ENCODE assay signal across 9 mouse cellular contexts in the genomic region with DNA sequence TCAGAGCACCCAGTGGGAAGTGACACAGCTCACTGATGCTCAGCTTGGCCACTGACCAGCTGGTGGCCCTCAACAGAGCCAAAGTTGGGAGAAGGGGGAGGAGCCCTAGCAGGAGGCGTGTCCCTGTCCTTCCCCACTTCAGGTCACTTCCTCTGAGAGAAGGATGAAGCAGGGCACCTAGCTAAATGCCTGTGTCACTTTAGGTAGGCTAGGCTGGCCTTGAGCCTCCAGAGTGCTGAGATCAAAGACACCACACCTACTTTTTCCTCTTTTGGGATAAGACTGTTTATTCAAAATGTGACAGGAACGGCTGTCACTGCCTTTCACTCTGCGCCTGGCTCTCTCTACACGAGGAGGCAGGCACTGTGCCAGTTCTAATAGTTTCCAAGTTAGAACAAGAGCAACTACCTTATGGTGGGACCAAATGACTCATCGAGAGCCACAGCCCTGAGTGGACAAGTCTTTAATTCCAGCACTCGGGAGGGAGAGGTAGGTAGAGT. TPM values are rescaled to one million over a fixed set of nuclear protein-coding genes. Genes with fewer than 3 reads are reported as not detected.
A peak's percentile ranks its signal among the peaks of the same experiment; 100 is the strongest.
DNase-seq lines count a peak whose midpoint lies in the region; ATAC-seq and TF ChIP-seq lines count a peak whose summit lies in the region.
"Had no signal": no experiment of that assay in that cellular context is flagged by ENCODE, and none has a peak within 500 bp of the region (broad histone marks: within the 10 kb centered on the region; RNA-seq: fewer than 3 reads in every experiment).

No protein-coding gene starts in this region.

- DNase-seq in liver: no peak
- peak; percentile 62 for DNase-seq in layer of hippocampus, adult 9-11 months
- peak; percentile 71 for DNase-seq in stomach, postnatal 0 days (ENCODE audit: low spot score)
- no peak for DNase-seq in thymus, postnatal 0 days (ENCODE audit: low spot score)
- no peak for DNase-seq in right cerebral cortex, postnatal 4 days
- DNase-seq in cerebellum, postnatal 25 days: no peak

- 0 out of 2 replicates have a peak, but pooled peaks have one; percentile 6 for ATAC-seq in liver, embryonic 12.5 days
- peak; percentile 73 for ATAC-seq in heart, embryonic 16.5 days (replicated peaks; ENCODE audit: extremely low read depth, insufficient read depth, low FRiP score)
- ATAC-seq in stomach, postnatal 0 days (ENCODE audit: low FRiP score, low TSS enrichment): peak; percentile 21

- H3K9ac ChIP-seq in liver, embryonic 12.5 days: no peak overlapping the region
- peak overlapping the region; percentile 43; the same call in 1 of the 2 replicates for H3K9ac ChIP-seq in heart, embryonic 16.5 days (ENCODE audit: low read length)
- no peak overlapping the region for H3K9ac ChIP-seq in stomach, postnatal 0 days (ENCODE audit: low read length)

- H3K27ac ChIP-seq in liver, embryonic 12.5 days: no peak overlapping the region
- H3K27ac ChIP-seq in heart, embryonic 16.5 days (ENCODE audit: low read length): peak overlapping the region; percentile 89
- H3K27ac ChIP-seq in stomach, postnatal 0 days (replicated peaks): peak overlapping the region; percentile 82

- TF ChIP-seq CTCF in stomach, postnatal 0 days (IDR thresholded peaks at IDR 0.05; ENCODE audit: low read depth): no peak

- H3K9me3 ChIP-seq in liver, embryonic 12.5 days (replicated peaks): no peaks in the 10 kb centered on the region
- no peaks in the 10 kb centered on the region for H3K9me3 ChIP-seq in heart, embryonic 16.5 days (replicated peaks; ENCODE audit: control insufficient read depth, low read length)
- no peaks in the 10 kb centered on the region for H3K9me3 ChIP-seq in stomach, postnatal 0 days (ENCODE audit: control insufficient read depth, low read length)
- H3K9me3 ChIP-seq: limb, embryonic 13.5 days had no signal

- peaks cover 27% of the 10 kb centered on the region for H3K4me1 ChIP-seq in liver, embryonic 12.5 days
- H3K4me1 ChIP-seq in heart, embryonic 16.5 days (ENCODE audit: control insufficient read depth, insufficient read depth, low read length): peaks cover 17% of the 10 kb centered on the region
- 0 out of 2 replicates have a peak, but pooled peaks cover 3% of the 10 kb centered on the region for H3K4me1 ChIP-seq in stomach, postnatal 0 days (replicated peaks; ENCODE audit: control insufficient read depth, insufficient read depth)
- H3K4me1 ChIP-seq: limb, embryonic 13.5 days had no signal

- H3K27me3 ChIP-seq in liver, embryonic 12.5 days (replicated peaks): no peaks in the 10 kb centered on the region
- no peaks in the 10 kb centered on the region for H3K27me3 ChIP-seq in heart, embryonic 16.5 days (ENCODE audit: control insufficient read depth, insufficient read depth, low read length)
- no peaks in the 10 kb centered on the region for H3K27me3 ChIP-seq in stomach, postnatal 0 days (ENCODE audit: control insufficient read depth, insufficient read depth, low read length)
- H3K27me3 ChIP-seq: limb, embryonic 13.5 days had no signal

- peaks cover 65% of the 10 kb centered on the region for H3K36me3 ChIP-seq in liver, embryonic 12.5 days
- peaks cover 25% of the 10 kb centered on the region for H3K36me3 ChIP-seq in heart, embryonic 16.5 days (ENCODE audit: control insufficient read depth, insufficient read depth)
- H3K36me3 ChIP-seq in stomach, postnatal 0 days (ENCODE audit: control insufficient read depth, insufficient read depth, low read length): peaks cover 10% of the 10 kb centered on the region

- 80% methylated on average over 6 of the region's 6 CpGs for WGBS in liver, embryonic 12.5 days (ENCODE audit: insufficient replicate concordance)
- WGBS in heart, embryonic 16.5 days: 22% methylated on average over 6 of the region's 6 CpGs
- 22% methylated on average over 6 of the region's 6 CpGs for WGBS in stomach, postnatal 0 days

- no peak for TF ChIP-seq EP300 in stomach, postnatal 0 days (optimal IDR thresholded peaks at IDR 0.05)

- no peak overlapping the region for H3K4me3 ChIP-seq in liver, embryonic 12.5 days
- H3K4me3 ChIP-seq in heart, embryonic 16.5 days (ENCODE audit: low read length): no peak overlapping the region
- H3K4me3 ChIP-seq in stomach, postnatal 0 days (ENCODE audit: low read depth, low read length): no peak overlapping the region
- H3K4me3 ChIP-seq: limb, embryonic 13.5 days had no signal

- no peak overlapping the region for H3K4me2 ChIP-seq in liver, embryonic 12.5 days
- 0 out of 2 replicates have a peak overlapping the region, but pooled peaks have one; percentile 4 for H3K4me2 ChIP-seq in heart, embryonic 16.5 days (ENCODE audit: low read depth, low read length)
- H3K4me2 ChIP-seq in stomach, postnatal 0 days (replicated peaks; ENCODE audit: low read depth): no peak overlapping the region
- H3K4me2 ChIP-seq: limb, embryonic 13.5 days had no signal

RNA-seq across cellular contexts. Expression of a gene that starts 9.7 kb away (rescaled TPM):
- 165 and 166 TPM in 2 replicates for polyA plus RNA-seq in liver, embryonic 12.5 days (2016; fragmentation: Nextera tagmentation; extraction: Ambion mirVana)
- polyA plus RNA-seq in heart, embryonic 16.5 days (2015; fragmentation: Nextera tagmentation; extraction: Ambion mirVana): 260 and 301 TPM in 2 replicates
- polyA plus RNA-seq in stomach, postnatal 0 days (2015; fragmentation: Nextera tagmentation; extraction: Ambion mirVana): 216 and 227 TPM in 2 replicates
- 133 and 138 TPM in 2 replicates for polyA plus RNA-seq in thymus, postnatal 0 days (2015; fragmentation: Nextera tagmentation; extraction: Ambion mirVana)

RNA-seq across cellular contexts. Expression of a gene that starts 9.8 kb away (rescaled TPM):
- polyA plus RNA-seq in liver, embryonic 12.5 days (2016; fragmentation: Nextera tagmentation; extraction: Ambion mirVana): 325 and 336 TPM in 2 replicates
- 262 and 283 TPM in 2 replicates for polyA plus RNA-seq in heart, embryonic 16.5 days (2015; fragmentation: Nextera tagmentation; extraction: Ambion mirVana)
- 294 and 295 TPM in 2 replicates for polyA plus RNA-seq in stomach, postnatal 0 days (2015; fragmentation: Nextera tagmentation; extraction: Ambion mirVana)
- 497 and 515 TPM in 2 replicates for polyA plus RNA-seq in thymus, postnatal 0 days (2015; fragmentation: Nextera tagmentation; extraction: Ambion mirVana)

RNA-seq across cellular contexts. Expression of a gene that starts 10.0 kb away (rescaled TPM):
- polyA plus RNA-seq in liver, embryonic 12.5 days (2016; fragmentation: Nextera tagmentation; extraction: Ambion mirVana): 33.3 and 35.0 TPM in 2 replicates
- polyA plus RNA-seq in heart, embryonic 16.5 days (2015; fragmentation: Nextera tagmentation; extraction: Ambion mirVana): 6.0 and 12.2 TPM in 2 replicates
- 3.0 and 3.6 TPM in 2 replicates for polyA plus RNA-seq in stomach, postnatal 0 days (2015; fragmentation: Nextera tagmentation; extraction: Ambion mirVana)
- polyA plus RNA-seq in thymus, postnatal 0 days (2015; fragmentation: Nextera tagmentation; extraction: Ambion mirVana): 76.3 and 78.2 TPM in 2 replicates

Comparison
In these comparisons a context has a peak if more than half of its experiments do, and no peak if none do; other contexts are left out.
1. ATAC-seq: peak in every context shown above with its lines; median percentile 73 in heart, embryonic 16.5 days; 21 in stomach, postnatal 0 days; 6 in liver, embryonic 12.5 days.
2. DNase-seq: peak in layer of hippocampus, adult 9-11 months (single experiment) and stomach, postnatal 0 days (single experiment); none in liver (single experiment), thymus, postnatal 0 days (single experiment), right cerebral cortex, postnatal 4 days (single experiment) and cerebellum, postnatal 25 days (0 of 2).